Mouse (Mus musculus) left cerebral cortex, adult 2 months (tissue): ENCODE data around the gene Ccdc47. TPM values are rescaled to one million over a fixed set of nuclear protein-coding genes. Genes with fewer than 3 reads are reported as not detected.
A peak's percentile ranks its signal among the peaks of the same experiment; 100 is the strongest.
"Not testable (repeated sequence)": the region's sequence is repeated elsewhere in the genome, so short reads cannot be mapped to it uniquely, and the experiment has no call there.

ENCODE experiments used
- DNase-seq, 2 experiments: peaks; one replicate each; pipeline ENCODE4 v3.0.0; 2021 to 2022; ENCODE audit warnings: low spot score in 2 of 2, mixed read lengths in 1 of 2; ENCODE audit errors: extremely low spot score in 1 of 2
- H3K27ac ChIP-seq: fragments of 200-600 bp; 2 replicates; pipeline ENCODE4 v1.8.1; 2022
- H3K4me3 ChIP-seq: fragments of 200-600 bp; 2 replicates; pipeline ENCODE4 v1.8.1; 2022
- CTCF ChIP-seq: fragments of 200-600 bp; IDR thresholded peaks from 2 replicates; pipeline ENCODE4 v1.8.1; 2022; ENCODE audit warnings: antibody characterized with exemption, mild to moderate bottlenecking, moderate library complexity
- intact Hi-C: fragments of 180-260 bp; cut with DNase I; formaldehyde crosslinking; loops from one replicate; pipeline ENCODE4 v1.15.1; 2025
- total RNA-seq, 2 experiments: library from RNA; stranded (reverse); gene quantifications; 2 replicates each; pipeline ENCODE4 v1.2.3; 2021

The Ccdc47 gene
- total RNA-seq, 2 experiments from 2014 or later, result 83.2 to 84.8 TPM

GRCm38 (mm10) chr11:106246834-106247233, 30.7 kb upstream of the Ccdc47 start:
- TF ChIP-seq CTCF, result peak; percentile 46
- no peak overlapping the region for H3K27ac ChIP-seq
- H3K4me3 ChIP-seq, result no peak overlapping the region
- no peak for DNase-seq
- intact Hi-C loops, result no loop called here

GRCm38 (mm10) chr11:106233978-106234377, 17.8 kb upstream of the Ccdc47 start:
- DNase-seq, intact Hi-C loops, H3K4me3 ChIP-seq, H3K27ac ChIP-seq: not testable (repeated sequence)
- peak; percentile 41 for TF ChIP-seq CTCF

GRCm38 (mm10) chr11:106220603-106221002, 4.5 kb upstream of the Ccdc47 start:
- Histone ChIP-seq H3K4me3 (no peak overlapping the region), H3K27ac (no peak overlapping the region)
- DNase-seq, result no peak
- no peak for TF ChIP-seq CTCF
- intact Hi-C loops, result no loop called here

GRCm38 (mm10) chr11:106216730-106217490, 766 bp upstream of the Ccdc47 start, which contains the start of gene Ddx42:
Ddx42 (plus strand) TSS chr11:106216926.
- DNase-seq, result peak; percentile 89 to 92
- Histone ChIP-seq H3K27ac (peak within 1 kb of the TSS; percentile 85), H3K4me3 (peak within 1 kb of the TSS; percentile 87)
- no peak for TF ChIP-seq CTCF
- intact Hi-C loops, result loop anchor here (1.0 to 5.0 kb wide), 4 partner anchors 24 to 57 kb away; partner anchors contain the start of genes Ftsj3, Gm10840, Limd2 and Psmc5

GRCm38 (mm10) chr11:106215450-106215859, 689 bp downstream of the Ccdc47 start:
- no peak for DNase-seq
- intact Hi-C loops, result loop anchor here (5.0 kb wide), 1 partner anchor 42 kb away; the partner anchor contains the start of genes Ftsj3 and Psmc5
- peak overlapping the region; percentile 85; the same call in 1 of the 2 replicates for H3K27ac ChIP-seq
- peak overlapping the region; percentile 87 for H3K4me3 ChIP-seq
- TF ChIP-seq CTCF, result no peak

GRCm38 (mm10) chr11:106214856-106215255, 1.3 kb downstream of the Ccdc47 start:
- H3K4me3 ChIP-seq, result peak overlapping the region; percentile 87
- DNase-seq, result no peak
- intact Hi-C loops, result loop anchor here (5.0 kb wide), 1 partner anchor 42 kb away; the partner anchor contains the start of genes Ftsj3 and Psmc5
- no peak overlapping the region for H3K27ac ChIP-seq
- TF ChIP-seq CTCF, result no peak

GRCm38 (mm10) chr11:106212771-106213170, 3.4 kb downstream of the Ccdc47 start:
- no peak for DNase-seq
- TF ChIP-seq CTCF, result no peak
- no peak overlapping the region for H3K4me3 ChIP-seq
- no peak overlapping the region for H3K27ac ChIP-seq
- intact Hi-C loops, result no loop called here

- H3K27ac ChIP-seq, result no peak within 1 kb of the TSS
- DNase-seq, result no peak
- no peak within 1 kb of the TSS for H3K4me3 ChIP-seq
- intact Hi-C loops, result no loop called here
- no peak for TF ChIP-seq CTCF
These were observed 14.1 kb downstream of the Ccdc47 start, which contains the start of gene Strada for GRCm38 (mm10) chr11:106202123-106202465. Strada (minus strand) TSS chr11:106202168.

- no peak for DNase-seq
- H3K4me3 ChIP-seq, result no peak overlapping the region
- intact Hi-C loops, result no loop called here
- no peak for TF ChIP-seq CTCF
- H3K27ac ChIP-seq, result no peak overlapping the region
These were observed 14.6 kb downstream of the Ccdc47 start for GRCm38 (mm10) chr11:106201337-106202122.

GRCm38 (mm10) chr11:106200756-106201155, 15.4 kb downstream of the Ccdc47 start:
- no peak for DNase-seq
- TF ChIP-seq CTCF, result no peak
- intact Hi-C loops, result no loop called here
- Histone ChIP-seq H3K27ac (no peak overlapping the region), H3K4me3 (no peak overlapping the region)

GRCm38 (mm10) chr11:106199997-106200396, 16.1 kb downstream of the Ccdc47 start:
- intact Hi-C loops, DNase-seq, H3K4me3 ChIP-seq, H3K27ac ChIP-seq: not testable (repeated sequence)

- DNase-seq, result no peak
- Histone ChIP-seq H3K27ac (no peak overlapping the region), H3K4me3 (no peak overlapping the region)
- no peak for TF ChIP-seq CTCF
- intact Hi-C loops, result no loop called here
These were observed 17.9 kb downstream of the Ccdc47 start for GRCm38 (mm10) chr11:106198277-106198676.
